Mouse (Mus musculus) urinary bladder, postnatal 25 days (tissue): ENCODE measurements around the gene Znfx1.

Experiments
- DNase-seq: peaks from one replicate; pipeline ENCODE4 v3.0.0; 2022; ENCODE audit warnings: low spot score

Gene Znfx1

DNA sequence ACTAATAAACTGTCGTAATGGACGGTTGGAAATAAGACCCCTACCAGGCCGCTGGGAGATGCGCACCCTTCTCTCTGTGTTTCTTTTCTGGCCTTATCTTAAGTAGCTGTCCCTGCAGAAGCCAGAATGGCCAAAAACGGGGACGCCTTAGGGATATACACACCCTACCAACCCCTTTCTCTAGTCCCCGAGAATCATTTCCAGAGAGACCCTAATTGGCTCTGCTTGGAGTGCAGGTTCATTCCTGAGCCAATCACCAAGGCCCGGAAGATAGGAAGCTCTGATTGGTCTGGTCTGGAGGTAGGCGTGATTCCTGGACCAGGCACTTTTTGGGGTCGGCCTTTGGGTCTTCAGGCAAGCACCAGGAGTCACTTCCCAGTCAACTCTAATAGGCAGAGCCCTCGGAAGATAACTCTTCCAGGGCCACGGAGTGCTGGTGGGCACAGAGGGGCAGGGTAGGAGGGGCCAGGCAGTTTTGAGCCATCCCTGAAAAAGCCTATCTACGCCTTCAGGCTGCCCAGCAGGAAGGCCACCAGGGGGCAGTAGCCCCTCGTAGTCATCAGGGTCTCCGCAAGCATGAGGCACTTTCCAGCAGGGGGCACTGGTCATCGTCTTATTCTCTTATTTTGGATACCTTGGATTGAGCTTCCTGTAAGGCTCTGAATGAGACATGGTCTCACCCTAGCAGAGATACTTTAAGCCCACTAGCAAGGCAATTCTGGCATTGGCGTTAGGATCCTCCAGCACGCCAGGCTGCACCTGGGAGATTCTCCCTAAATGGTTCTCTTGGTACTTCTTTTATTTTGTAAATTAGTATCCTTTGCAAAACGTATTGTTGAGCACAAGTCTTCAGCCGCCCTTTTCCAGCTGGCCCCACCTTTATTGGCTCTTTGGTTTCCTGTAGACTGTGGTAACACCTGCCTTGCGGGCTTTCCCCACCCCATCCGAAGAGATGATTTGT is 9.1 kb upstream of the Znfx1 start:
- peak; percentile 98 for DNase-seq

DNA sequence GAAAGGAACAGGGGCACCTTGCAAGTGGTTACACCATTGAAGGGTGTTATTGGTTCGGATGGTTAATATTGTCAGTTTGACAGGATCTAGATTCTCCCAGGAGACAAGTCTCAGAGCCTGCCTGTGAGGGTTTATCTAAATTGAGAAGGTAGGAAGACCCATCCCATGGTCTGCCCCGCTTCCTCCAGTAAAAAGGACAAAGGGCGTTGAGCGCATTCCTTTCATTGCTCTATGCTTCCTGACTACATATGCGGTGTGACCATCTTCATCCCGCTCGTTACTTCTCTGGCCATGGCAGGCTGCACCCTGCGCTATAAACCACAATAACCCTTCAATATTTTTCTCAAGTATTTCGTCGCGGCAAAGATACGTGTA is 8.4 kb upstream of the Znfx1 start:
- DNase-seq: no peak

DNA sequence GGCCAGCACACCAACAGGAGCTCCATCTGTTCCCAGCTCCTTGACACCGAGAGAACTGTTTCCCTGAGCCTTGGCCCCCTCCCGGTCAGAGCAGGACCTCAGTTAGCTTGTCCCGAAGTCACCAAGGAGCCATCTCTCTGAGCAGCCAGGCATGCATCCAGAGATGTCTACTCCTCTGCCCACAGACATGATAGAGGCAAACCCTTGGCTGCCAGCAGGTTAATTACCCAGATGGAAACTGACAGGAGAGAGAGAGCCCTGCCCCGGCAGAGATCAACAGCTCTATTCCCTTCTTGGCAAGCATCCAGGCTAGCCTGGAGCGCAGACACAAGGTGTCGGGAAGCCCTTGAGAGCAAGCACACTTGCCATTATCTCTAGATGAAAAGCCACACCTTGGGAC is 7.5 kb upstream of the Znfx1 start:
- no peak for DNase-seq

DNA sequence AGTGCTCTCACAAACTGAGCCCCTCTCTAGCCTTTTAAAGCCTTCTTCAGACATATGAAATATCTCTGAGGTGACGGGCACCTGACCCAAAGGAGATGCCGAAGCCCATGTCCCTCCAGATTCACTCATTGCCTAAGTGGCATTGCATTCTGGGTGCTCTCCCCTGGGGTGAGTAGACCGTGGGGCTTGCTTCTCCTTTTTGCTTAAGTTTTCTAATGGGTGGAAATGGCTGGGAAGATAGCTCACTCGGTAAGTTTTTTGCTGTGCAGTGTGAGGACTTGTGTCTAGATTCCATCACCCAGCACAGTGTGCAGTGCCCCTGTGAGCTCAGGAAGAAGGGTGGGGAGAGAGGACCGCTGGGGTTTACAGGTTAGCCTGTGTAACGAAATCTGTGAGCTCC is 4.8 kb upstream of the Znfx1 start:
- DNase-seq: no peak

DNA sequence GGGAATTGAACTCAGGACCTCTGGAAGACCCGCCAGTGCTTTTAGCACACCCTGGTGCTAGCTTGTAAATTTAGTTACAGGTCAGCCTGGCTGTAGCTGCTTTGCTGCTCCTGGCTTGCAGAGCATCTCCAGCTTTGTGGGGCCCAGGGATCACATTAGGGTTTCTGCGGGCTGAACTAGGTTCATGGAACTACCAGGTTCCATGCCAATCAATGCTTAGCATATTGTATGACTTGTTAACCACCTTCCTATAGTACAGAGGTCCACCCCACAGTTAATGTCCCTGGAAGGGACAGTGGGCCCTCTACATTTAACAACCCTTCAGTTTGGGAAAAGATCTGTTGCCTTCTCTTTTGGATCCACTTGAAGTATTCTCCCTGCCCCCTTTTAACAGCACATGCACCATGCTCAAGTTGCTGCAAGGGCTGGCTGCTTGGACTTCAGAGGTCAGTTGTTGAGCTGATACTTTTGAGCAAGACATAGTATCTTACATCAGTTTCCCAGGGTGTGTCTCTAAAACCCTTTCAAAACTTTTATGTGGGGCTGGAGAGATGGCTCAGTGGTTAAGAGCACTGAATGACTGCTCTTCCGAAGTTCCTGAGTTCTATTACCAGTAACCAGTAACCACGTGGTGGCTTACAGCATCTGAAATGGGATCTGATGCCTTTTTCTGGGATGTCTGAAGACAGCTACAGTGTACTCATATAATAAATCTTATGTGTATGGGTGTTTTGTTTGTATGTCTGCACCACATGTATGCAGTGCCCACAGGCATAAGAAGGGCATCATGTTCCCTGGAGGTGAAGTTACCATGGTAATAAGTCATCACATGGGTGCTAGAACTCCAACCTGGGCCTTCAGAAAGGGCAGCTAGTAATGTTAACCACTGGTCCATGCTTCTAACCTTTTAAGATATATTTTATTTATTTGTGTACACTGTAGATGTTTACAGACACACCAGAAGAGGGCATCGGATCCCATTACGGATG is 4.0 kb upstream of the Znfx1 start:
- DNase-seq: no peak

DNA sequence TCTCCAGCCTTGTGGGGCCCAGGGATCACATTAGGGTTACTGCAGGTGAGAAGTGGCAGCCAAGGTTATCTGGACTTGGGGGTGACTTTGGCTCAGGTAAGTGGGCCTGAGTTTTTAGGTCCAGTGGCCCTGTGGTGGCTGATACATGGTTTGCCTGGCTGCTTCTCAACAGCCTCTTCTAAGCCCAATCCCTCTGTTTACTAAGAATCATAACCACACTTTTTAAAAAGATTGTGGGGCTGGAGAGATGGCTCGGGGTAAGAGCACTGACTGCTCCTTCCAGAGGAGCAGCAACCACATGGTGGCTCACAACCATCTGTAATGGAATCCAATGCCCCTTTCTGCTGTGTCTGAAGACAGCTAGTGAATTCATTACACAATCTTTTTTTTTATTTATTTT is 3.2 kb upstream of the Znfx1 start:
- no peak for DNase-seq

DNA sequence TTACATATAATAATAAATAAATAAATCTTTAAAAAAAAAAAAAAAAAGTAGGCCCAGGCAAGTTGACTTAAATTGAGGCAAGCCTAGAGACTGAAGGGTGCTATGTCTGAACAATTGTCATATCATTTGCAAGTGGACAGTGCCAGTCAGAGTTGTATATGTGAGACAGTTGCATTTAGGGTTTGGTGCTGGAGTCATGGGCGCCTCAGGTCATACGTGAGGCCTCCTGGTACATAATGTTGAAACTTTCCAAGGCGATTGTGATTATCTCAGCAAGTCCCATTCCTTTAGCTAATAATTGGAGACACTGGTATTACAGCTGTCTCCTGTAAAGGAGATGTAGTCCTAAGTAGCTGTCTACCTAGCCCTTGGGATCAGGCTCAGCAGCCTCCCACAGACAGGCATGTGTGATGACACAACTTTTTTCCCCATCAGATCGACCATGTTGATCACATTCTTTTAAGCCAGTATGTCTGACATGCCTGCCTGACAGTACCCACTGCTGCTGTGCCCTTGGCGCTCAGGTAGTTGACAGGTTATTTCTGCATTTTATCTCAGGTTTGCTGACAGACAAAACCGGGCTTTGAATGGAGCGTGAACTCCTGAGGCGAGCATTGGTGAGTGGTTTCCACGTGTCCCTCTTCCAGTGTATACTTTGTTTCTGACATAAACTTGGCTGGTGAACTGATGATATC is 1.9 kb upstream of the Znfx1 start:
- no peak for DNase-seq

DNA sequence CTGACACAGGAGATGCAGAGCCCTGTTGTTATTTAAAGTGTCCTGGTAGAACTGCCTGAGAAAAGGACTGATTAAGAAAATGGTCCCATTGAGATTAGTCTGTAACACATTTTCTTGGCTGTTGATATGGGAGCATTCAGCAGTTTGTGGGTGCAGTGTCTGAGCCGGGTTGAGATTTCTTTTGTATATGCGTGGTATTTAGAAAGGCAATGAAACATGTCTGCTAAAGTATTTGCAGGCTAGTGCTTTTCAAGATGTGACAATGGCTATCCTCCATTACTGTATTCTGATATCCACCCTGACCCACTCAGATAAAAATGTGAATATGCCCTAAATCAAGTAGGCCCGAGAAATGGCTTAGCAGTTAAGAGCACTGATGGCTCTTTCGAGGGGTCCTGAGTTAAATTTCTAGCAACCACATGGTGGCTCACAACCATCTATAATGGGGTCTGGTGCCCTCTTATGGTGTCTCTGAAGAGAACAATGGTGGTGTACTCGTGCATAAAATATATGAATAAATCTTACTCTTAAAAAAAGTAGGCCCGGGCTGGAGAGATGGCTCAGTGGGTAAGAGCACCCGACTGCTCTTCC is 1.2 kb upstream of the Znfx1 start:
- DNase-seq: no peak

DNA sequence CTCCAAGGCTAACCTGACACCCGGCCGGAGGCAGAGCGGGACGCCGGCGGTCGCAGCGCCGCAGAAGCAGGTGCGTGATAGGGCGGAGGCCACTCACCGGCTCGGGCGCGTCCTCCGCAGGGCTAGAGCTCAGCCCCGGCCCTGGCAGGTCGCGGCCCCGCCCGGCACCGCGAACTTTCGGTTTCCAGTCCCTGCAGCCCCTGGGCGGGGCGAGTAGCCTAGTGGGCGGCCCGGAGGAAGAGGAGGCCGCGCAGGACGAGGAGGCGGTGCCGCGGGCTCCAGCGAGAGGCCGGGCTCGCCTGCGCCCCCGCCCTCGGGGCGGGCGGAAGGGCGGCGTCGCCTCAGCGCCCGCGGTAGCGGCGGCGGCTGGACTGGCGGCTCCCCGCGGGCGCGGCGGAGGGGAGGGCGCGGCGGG is 311 bp downstream of the Znfx1 start:
- DNase-seq: peak; percentile 93

DNA sequence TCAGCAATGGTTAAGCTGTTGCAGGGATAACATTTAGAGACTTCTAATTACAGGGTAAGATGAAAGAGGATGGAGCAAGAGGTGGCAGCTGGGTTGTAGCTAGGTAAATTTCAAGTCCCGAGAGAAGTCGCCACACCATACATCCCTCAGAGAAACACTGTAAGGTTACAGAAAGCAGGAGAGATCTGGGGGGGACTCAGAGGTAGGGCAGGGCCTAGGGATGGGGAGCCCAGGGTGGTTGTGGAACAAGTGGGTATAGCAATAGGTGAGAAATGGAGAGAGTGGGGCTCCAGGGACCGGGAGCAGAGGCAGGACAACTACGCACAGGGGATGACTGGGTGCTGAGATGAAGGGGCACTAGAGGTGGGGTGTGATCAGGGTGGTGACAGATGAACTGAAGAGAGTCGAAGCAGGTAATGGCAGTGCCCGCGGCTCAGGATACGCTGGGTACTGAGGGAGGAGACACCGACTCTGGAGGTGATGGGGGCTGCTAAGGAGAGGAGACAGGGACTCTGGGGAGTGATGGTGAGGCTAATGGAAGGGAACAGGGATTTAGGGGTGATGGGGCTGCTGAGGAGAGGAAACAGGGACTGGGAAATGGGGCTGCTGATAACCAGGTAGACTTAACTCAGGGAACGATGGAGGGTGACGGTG is 1.3 kb downstream of the Znfx1 start:
- DNase-seq: no peak

DNA sequence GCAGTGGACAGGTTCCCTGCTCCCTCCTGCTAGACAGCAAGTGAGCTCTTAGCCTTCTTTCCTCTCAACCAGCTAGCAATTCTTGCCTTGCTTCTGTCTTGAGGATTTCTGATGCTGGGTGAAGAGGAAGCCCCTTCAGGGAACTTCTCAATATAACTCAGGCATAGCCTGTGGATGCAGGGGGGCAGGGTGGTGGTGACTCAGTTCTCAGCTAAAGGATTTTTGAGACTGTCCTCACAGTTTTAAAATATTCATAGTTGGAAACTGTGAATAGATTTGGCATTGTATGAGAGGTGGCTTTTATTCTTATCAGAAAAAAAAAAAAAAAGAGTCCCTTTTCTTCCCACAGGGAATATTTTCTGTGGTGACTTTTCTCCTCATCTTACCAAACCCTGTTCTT is 2.1 kb downstream of the Znfx1 start:
- DNase-seq: no peak

DNA sequence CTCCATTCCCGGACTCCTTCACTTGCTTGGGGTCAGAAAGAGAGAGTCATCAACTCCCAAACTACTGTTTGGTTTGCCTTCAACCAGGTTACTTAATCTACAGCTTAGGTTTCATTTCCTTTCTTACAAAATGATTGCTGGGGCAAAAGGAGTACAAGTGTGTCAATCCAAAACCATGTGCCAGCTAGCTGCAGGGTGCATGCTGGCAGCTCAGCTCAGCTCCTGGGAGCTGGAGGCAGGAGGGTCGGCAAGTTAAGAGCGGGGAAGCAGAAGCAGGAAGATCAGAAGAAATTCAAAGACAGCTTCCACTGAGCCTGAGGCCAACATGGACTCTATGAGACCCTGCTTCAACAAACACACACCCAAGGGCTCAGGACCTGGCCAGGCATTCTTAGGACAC is 2.5 kb downstream of the Znfx1 start:
- DNase-seq: no peak

DNA sequence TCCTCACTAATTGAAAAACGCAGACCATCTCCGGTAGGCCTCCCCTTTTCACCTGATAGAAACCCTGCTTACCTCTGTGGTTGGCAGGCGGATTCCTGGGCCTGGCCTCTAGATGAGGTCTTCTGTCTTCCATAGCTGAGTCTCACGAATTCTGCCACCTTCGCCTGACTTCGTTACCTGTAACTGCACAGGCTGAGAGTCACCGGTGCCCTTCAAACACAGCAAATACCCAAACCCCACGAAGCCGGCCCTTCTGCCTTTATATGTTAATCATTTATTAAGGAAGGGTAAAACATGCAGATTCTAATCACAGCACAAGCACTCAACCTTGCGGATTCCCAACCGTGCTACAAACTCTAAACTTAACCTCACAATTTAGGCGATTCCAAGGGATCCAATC is 2.9 kb downstream of the Znfx1 start:
- no peak for DNase-seq

DNA sequence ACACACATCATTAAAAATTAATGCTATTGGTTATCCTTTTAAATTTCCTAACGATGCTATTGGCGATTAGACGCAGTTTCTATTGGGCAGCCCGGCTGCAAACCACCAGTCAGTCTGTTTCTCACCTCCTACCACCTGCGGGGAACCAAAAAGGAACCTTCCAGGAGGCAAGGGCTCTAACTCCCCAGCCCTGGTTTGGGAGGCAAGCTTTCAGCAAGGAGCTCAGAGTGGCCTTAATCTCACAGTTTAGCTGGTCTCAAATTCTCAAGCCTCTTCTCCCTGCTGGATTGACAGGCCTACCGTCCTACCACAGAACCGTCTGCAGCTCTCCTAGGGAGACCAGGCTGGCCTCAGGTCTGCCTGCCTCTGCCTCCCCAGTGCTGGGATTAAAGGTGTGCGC is 3.3 kb downstream of the Znfx1 start:
- no peak for DNase-seq

DNA sequence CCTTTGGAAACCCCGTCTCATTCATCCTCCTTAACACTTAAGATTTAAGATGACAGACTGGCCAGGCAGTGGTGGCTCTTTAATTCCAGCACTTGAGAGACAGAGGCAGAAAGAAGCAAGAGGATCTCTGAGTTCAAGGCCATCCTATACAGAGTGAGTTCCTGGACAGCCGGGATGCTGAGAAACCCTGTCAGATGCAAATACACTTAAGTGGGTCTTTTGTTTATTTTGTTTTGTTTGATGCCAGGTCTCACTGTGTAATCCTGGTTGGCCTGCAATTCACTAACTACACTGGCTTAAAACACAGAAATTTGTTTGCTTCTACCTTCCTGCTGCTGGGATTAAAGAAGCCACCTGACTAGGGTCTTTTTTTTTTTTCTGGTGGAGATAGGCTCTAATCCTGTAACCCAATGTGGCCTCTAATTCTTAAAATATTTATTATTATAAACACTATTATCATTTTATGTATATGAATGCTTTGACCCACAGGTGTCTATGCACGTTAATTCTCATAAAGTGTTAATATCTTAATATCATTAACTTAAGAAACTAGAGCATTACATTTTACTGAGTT is 3.9 kb downstream of the Znfx1 start:
- DNase-seq: no peak

DNA sequence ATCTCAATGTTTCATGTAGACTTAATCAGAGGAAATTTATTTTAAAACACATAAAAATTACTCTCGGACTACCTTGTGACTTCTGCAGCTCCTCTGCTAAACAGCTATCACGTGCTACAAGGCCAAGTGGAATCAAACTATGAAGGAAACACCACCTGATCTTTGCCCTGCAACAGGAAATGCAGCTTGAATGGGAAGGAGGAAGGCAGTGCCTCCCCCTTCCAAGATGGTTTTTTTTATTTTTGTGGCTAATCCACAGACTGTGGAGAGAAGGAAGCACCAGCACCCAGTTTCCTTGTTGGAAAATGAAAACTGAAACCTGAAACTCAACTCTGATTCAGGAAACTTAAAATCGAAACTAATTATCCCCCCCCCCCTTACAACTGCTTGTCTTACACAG is 4.6 kb downstream of the Znfx1 start:
- DNase-seq: no peak

DNA sequence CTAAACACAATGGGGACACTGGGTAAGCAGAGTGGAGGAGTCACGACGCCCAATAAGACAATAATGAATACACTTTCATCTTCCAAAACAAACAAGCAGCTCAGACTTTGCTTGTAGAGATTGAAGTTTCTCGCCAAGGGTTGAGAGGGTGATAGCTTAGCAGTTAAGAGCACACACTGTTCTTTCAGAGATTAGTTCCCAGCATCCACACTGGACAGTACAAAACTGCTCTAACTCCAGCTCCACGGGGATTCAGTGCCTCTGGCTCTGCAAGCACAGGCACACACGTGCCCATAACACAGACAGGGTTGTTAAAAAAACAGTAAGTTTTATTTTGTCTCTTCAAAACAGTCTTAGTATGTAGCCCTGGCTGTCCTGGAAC is 5.9 kb downstream of the Znfx1 start:
- DNase-seq: no peak

DNA sequence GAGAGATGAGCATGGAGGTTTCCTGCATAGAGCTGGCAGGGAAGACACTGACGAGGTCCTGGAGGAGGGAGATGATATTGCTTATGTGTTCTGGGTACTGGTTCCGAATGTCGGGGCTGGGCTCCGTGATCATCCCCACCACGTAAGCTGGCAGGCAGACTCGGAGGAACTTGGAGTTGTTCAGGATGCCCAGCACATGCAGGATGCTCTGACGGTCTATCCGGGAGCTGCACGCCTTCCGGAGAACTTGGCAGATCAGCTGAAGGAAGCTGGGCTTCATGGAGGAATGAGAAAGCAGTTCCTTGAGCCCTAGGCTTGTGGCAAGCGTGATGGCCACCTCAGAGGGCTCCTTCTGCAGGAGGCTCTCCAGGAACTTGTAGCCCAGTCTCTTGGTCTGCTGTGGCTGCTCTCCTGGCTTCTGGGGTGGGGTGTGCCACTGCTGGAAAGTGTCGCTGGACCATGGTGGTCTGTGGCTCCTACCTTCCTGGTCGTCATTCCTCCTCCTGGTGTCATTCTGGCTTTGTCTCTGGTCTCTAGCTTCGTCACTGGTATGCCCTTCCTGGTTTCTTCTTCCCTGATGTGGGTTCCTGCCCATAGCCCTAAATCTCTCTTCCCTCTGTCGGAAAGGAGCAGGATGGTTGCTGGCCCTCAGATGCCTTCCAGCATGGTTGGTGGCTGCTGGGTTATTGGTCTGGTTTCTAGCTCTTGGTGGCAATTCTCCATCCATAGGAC is 6.4 kb downstream of the Znfx1 start:
- no peak for DNase-seq

DNA sequence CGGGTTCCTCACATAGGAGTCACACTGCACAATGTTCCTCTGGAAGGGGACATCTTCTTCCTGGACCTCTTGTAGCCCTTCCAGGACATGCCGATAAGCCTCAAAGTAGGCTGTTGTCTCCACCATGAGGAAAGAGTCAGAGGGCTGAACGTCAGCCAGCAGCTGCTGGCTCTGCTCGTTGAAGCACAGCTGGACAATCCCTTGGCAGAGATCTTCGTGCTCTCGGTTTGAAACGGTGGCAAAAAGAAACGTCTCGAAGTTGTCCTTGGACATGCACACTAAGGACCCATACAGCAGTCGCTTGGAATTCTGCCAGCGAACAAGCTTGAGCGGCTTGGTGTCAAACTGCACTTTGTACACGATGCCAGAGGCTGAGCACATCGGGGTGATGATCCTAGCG is 7.4 kb downstream of the Znfx1 start:
- DNase-seq: no peak

DNA sequence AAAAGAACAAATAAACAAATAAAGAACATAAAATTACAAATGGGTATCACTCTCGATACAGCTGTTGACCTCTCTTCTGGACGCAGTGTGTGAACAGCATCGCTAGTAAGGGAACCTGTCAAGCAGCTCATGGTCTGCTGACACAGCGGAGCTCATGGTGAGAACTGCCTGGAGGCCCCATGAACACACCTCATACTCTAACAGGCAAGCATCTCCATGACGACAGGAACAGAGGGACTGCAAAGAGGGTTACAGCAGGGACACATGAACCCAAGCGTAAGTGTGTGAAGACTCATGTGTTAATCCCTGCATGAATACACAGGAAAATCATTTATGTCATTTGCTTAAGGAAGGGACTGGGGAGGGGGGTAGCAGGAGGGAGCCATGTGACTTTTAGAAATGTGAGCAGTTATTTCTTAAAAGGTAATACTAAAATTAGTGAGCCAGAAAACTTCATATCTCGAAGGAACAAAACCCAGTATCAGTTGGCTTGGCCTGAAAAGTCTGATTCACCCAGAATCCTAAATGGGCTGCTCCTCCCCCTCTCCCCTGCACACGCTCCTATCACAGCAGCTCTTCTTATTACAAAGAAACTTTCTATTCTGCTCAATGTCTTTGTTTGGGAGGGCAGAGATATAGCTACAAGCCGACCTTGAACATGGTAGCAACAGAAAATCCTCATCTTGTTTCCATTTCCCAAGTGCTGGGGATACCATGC is 9.5 kb downstream of the Znfx1 start:
- no peak for DNase-seq
